Mouse (Mus musculus) mouse embryonic stem cell (cell line): ENCODE measurements around the gene Lgalsl.

Source experiments
- in situ Hi-C, 2 experiments: fragments of 300-500 bp; cut with MboI; formaldehyde crosslinking; loops; 1 replicate in 1 of 2; 3 replicates in 1 of 2; pipeline ENCODE4 v1.14.3; 2019 to 2020; ENCODE audit warnings: low sequenced_read_pairs in 2 of 2, low pct_unique_long_range_greater_than_20kb in 1 of 2, mixed read lengths in 1 of 2; ENCODE audit not compliant: unreplicated experiment in 1 of 2

Gene Lgalsl

DNA sequence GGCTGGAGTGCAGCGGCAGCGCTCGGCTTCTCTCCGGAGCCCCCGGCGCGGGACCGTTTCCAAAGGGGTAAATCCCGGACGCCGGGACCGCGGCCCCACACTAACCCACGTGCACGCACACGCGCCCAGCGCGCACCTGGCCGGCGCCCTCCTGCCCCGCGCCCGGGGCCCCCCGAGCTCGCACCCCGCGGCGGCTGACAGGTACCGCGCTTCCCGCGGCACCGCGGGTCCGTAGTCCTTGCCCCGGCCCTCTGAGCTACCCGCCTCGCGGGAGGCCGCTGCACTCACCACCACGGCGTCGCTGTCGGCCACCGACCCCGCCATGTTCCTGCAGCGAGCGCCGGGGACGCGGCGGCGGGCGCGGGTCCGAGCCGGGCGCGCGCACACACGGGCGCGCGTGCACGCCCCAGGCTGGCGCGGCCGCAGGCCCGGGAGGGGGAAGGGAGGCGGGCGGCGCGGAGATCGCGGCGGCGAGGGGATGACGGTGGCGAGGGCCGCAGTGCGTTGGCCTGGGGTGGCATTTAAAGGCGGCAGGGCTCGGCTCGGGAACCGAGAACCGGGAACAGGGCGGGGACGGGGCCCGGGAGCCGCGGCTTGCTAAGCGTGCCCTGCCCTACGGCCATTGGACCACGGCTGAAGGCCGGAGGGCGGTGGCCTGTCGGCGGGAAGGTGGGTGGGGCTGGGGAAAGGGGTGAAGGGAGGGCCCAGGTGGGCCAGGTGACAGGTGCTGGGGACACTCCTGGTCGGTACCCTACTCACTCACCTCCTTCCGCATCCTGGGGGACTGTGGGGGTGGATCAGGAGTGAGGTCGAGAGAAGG, at the start of gene Lgalsl:
TSS of gene Lgalsl (minus strand) at position 371 of the 820 bp plus-strand sequence.
- in situ Hi-C loops, result no loop called here

DNA sequence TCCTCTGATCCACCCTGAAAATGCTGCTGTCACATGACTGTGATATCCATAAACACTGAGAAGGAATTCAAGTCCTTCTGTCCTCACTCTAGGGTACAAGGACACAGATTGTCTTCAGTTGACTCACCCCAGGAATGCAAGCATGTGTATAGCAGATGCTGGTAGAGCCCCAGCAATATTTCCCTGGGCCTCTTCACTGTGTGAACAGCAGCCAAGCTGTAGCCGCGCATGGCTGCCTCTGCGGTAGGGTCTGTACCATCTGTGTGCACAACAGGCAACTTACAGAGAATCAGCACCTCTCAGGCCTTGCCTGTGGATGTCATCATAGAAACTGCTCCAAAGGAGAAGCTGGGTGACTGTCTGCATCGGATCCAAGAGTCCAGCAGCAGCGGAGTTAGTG, 47.8 kb upstream of the Lgalsl start:
- in situ Hi-C loops, result no loop called here

DNA sequence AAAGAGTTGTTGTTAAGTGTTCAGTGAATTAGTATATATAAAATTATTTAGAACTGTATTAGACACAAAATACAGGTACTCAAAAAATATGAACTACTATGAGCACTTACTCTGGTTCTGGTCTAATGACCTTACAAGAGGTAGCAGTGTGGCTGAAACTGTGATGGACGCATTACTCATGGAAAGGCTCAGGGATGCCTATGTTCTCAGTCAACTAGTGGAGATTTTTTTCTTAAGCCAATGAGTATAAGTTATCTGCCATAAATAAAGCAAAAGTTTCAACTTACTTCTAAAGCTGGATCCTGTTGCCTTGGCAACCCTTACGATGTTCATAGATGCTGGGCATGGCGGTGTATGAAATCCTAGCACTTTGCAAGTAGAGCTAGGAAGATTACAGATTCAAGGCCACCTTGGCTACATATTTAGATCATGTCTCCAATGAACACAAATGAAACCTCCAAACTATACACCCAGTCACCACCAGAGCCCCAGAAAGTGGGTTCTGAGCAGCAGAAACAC, 46.8 kb upstream of the Lgalsl start:
- in situ Hi-C loops, result no loop called here

DNA sequence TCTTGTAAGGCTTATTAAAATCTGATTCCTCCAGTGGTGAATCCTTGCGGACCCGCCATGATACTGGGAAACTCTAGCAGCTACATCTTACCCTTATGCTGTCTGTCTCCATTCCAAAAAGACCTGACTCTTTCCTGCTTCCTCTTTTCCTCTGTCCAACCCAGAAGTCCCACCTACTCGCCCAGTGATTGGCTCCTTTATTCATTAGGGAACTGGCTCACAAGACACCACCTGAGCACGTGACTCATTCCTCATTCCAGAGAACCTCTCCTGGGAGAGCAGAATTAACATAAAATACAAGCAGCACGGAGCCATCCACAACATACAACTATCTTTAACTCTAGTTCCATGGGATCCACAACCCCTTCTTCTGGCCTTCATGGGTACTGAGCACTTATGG, 42.5 kb upstream of the Lgalsl start:
- in situ Hi-C loops, result no loop called here

DNA sequence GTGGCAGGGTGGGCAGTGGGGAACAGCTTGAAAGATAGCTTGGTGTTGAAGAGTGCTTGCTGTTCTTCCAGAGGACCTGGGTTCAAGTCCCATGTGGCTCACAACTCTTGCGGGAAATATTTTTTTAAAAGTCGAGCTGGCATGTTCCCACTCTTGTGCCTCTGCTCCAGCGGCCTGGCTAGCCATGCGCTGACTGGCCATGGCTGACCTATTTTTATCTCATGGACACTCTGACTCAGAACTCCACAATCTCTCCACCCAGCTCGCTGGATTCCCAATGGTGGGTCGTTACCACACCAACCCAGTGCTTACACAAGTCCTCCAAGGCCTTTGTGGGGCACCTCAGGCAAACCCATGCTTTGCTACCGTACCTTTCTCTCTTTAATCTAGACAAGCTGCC, 42.1 kb upstream of the Lgalsl start:
- in situ Hi-C loops, result no loop called here

DNA sequence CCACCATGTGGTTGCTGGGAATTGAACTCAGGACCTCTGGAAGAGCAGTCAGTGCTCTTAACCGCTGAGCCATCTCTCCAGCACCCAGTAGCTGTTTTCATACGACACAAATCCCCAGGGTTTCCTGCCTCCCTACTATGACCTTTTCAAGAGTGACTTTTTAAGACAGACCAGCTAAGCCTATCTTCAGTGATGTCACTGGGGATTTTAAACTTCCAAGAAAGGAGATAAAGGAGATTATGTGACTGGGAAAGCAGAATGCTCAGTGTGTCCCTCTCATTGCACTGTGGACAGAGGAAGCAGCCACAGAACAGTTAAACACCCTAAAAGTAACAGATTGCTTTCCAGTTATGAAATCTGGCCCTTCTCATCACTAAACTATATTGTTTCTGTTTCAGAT, 41.6 kb upstream of the Lgalsl start:
- in situ Hi-C loops, result no loop called here

DNA sequence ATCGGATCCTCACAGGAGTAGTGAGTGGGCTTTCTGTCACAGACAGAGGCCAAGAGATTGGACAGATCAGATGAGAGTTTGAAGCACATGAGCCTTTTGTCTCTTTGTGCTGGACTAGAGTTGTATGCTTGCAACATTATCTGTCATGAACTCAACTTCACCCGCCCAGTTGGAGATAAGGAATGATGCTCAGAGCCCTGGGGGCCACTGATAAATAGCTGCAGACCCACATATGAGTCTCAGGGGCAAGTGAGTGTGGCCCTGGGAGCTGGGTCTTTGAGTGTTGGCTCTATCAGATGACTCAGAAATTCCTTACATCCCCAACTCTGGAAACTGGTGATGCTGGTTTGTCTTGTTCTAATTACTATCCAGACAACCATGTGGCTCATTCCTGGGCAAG, 39.1 kb upstream of the Lgalsl start:
- in situ Hi-C loops, result no loop called here

DNA sequence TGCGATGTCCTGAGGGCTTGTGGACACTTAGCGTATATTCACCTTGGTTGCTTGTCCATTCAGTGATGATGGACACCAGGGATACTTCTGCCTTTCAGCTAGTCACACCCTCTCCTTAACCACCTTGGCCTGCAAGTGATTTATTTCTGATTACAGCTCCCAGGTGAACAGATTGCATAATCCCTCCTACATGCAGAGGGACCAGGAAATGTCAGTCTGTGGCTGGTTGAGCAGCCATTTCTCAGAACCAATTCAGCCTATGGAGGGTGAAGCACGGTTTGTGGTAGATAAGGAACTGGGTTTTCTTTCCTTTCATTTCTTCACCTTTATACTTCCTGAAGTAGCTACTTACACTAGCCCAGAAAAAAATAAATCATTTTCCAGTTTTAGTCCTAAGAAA, 34.6 kb upstream of the Lgalsl start:
- in situ Hi-C loops, result no loop called here

DNA sequence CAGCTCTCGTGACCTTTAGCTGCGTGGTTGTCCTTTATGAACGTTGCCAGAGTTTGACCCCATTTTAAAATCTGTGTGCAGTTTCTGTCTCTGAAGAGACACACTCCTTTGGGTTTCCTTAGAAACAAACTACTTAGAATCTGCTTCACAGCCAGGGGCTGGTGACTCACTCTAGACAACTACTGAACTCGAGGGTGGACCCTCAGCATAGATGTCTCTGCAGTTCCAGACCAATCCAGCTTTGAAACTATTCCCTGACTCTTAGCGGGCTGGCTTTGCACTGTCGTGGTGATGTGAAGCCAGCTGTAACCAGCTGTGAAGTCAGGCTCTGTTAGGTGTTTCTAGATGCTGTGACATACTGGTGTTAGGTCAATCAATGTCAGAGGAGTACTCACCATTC, 33.8 kb upstream of the Lgalsl start:
- in situ Hi-C loops, result no loop called here

DNA sequence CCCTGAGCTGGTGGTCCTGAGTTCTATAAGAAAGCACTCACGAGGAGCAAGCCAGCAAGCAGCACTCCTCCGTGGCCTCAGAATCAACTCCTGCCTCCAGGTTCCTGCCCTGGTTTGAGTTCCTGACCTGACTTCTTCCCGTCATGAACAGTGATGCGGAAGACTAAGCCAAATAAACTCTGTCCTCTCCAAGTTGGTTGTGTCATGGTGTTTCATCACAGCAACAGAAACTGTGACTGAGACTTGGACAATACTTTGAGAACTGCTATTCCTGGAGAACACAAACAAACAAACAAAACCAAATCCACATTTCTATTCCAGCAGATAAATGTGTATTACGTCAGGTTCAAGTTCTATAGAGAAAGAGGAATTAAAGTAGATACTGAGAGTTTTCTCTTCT, 31.2 kb upstream of the Lgalsl start:
- in situ Hi-C loops, result no loop called here

DNA sequence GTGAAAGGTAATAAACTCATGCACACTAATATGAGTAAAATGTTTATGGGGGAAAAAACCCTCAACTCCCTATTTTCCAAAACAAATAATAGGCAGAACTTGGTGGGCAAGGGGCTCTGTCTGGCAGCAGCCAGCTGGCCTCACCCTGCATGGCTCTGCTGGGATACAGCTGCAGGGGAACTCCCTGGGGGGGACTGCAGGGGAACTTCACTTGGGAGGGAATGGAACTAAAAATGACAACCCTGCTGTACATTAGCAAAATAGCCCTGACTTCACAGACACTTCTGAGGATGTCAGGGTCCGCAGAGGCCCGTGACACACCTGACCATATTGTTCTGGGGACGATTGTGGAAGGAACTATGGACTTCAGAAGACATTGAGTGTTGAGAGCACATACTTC, 29.5 kb upstream of the Lgalsl start:
- in situ Hi-C loops, result no loop called here

DNA sequence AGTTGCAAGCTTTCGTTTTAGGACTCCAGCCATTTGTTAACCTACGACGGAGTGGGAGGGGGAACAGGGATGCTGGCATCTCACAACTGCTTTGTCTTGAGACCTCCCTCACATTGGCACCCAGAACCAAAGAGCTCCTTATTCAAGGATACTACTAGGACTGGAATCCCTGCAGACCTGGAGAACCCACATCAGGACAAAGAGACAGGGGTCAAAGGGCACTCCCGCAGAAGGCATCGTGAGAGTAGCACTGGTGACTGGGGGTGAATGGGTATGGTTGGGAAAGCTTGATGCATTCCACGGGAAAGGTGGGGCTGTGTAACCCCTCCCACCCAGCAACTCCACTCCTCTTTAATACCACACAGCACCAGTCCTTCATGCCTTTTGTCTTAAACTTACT, 29.0 kb upstream of the Lgalsl start:
- in situ Hi-C loops, result no loop called here

DNA sequence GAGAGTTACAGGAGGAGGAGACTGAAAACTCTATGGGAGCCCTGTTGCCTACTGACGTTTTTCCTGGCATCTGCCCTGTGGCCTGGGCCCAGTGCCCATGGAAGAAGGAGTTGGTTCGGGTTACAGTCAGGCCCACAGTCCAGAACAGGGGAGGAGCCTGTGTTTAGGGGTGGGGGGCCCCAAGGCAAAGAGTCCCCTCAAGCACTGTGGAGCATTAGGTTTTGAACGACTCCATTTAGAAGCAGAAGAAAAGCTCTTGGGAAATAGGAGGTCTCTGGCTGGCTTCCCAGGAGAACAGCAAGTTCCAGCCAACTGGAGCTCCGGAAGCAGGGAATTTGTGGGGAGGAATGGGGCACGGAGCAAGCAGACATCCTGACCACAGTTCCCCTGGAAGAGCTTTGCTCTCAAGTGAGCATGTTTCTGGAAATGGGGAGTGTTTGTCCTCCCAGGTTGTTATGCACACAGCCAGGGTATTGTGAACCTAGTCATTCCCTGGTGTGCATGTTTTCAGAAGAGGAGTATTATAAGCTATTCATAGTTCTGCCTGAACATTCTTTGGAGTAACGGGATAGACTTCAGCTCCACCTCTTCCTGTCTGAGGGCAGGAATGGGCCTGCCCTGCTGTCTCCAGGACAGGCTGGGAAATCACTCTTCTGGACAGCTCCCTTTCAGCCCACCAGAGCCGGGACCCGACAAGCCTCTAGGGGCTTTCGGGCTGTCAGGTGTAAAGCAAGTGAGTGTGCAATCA, 28.2 kb upstream of the Lgalsl start:
- in situ Hi-C loops, result no loop called here

DNA sequence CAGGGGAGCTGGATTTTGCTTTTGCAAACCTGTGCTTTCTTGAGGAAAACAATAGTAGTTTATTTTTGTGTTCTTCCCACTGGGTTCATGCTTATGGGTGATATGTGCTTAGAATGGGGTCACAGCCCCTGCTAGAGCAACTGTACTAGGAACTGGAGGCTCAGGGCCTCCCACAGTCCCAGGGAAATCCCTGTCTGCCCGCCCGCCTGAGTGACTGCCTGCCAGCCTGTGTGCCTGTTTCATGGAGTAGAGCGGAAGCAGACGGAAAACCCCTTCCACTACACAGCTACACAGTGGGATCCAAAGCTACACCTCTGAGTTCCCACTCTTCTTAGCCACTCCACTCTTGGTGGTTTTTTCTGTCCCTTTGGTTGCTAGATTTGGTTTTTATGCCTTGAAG, 27.1 kb upstream of the Lgalsl start:
- in situ Hi-C loops, result no loop called here

DNA sequence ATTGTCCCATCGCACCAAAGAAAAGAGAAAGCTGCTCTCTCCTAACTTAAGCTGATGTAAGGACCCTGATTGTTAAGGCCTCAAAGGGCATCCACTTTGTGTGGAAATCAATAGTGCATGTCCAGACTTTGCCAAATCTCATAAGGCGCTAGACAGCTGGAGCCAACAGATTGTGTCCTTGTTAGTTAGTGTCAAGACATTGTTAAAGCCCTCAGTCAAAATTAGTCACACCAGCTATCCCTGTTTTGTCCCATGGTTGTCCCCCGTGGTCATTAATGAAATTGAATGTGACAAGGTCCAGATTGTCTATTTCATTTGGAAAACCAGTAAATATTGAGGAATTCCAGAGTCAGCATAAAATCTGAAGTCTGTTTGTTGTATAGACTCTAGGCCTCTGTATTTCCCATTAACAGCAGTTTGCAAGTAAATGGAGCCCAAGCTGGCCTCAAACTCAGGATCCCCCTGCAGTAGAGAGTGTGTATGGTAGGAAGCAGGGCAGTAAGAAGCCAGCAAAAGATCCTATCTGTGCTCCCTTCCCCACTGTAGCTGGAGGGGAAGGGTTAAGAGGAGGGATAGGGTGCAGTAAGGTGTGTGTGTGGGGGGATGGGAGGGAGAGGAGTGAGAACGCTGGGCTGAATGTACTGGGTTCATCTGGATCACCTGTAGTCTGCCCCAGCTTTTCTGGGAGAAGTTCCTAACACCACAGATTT, 23.3 kb upstream of the Lgalsl start:
- in situ Hi-C loops, result no loop called here

DNA sequence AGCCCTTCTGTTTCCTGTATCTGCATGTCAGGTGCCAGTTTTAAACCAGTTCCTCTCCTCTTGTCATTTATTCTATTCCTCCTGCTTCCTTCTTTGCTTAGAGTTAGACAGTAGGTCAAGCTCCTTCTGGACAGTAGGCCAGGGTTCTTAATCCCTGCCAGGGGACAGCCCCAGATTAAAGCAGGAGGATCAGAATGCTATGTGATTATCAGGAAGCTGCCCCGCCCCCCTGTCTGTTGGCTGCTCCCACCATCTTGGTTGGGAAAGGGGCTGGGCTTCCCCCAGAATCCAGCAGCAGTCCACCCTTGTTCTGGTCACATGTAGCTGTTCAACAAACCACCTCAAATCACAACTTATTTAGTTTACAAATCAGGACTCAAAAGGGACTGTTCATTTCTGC, 19.3 kb upstream of the Lgalsl start:
- in situ Hi-C loops, result no loop called here

DNA sequence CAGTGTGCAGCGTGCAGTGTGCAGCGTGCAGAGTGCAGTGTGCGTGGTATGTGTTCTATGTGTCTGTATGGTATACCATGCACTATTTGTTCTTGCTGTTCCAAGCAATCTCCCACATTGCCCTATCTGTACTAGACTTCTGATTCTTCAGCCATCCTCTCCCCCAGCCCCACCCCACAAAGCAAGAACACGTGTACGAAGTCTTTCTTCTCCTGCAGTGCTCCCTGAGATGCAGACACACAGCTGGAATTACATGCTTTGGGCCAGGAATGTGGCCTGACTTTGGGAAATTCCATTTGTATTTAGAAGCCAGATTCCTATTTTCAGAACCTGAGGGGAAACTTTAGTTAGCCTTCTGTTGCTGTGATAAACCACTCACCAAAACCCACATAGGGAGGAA, 18.5 kb upstream of the Lgalsl start:
- in situ Hi-C loops, result no loop called here

DNA sequence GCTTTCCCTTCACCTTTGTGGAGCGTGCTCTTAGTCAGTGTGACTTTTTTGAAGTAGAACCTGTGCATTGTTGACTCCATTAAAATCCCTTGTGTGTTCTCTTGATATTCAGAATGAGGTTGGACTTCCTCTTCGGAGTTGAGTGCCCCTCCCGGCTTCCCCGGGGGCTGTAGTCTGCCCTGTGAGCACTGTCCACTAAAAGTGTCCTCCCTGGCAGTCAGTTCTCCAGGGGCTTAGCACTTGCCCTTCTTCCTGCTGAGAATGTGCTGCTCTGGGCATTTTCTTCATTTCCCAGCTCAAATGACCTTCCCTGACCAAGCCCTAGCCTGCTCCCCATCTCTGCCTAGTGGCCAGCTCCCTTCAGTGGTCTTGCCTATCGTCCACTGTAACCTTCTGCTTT, 6.5 kb upstream of the Lgalsl start:
- in situ Hi-C loops, result no loop called here

DNA sequence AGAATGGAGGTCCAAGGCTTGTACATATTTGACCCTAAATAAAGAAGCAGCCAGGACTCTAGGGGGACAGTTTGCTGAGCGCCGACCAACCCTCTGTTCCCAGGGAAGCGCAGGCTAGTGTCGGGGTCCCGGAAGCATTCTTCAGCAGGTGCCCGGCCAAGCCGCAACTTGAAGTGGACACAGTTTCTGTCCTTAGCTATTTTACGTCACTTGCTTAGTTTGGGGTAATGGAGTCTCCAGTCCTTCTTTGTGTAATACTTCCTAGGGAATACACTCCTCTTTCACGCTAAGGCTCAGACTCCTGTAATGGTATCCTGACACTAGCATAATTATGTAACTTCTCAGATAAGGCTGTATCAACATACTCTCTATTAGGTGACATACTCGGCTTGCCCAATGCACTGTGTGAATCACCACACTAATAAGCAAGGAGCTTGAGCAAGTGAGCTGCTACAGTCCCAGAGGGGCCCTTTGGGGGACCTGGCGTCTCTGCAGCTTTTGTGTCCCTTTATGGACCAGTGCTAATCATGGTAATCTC, 813 bp upstream of the Lgalsl start:
- in situ Hi-C loops, result no loop called here
